Mouse (Mus musculus): ENCODE results near the gene Ror2. TPM values are rescaled to one million over a fixed set of nuclear protein-coding genes. Genes with fewer than 3 reads are reported as not detected.

Ror2 gene
- polyA plus RNA-seq, 1 experiment from 2014 or later = 3.0 TPM

GRCm38 (mm10) chr13:53120906-53121305 lies 165.0 kb downstream of the Ror2 start:
- Histone ChIP-seq H3K9ac (replicated peaks; ENCODE audit: low read depth, low read length) (no peak overlapping the region), H3K27me3 (replicated peaks; ENCODE audit: control insufficient read depth, insufficient read depth, low read length) (no peaks in the 10 kb centered on the region), H3K4me3 (replicated peaks; ENCODE audit: low read length) (0 out of 2 replicates have a peak overlapping the region, but pooled peaks have one; percentile 3), H3K9me3 (ENCODE audit: control insufficient read depth, low read length) (no peaks in the 10 kb centered on the region), H3K4me1 (replicated peaks; ENCODE audit: control insufficient read depth, insufficient read depth, low read length) (peaks cover 16% of the 10 kb centered on the region), H3K4me2 (ENCODE audit: low read length) (peak overlapping the region; percentile 35), H3K36me3 (ENCODE audit: control insufficient read depth, insufficient read depth) (no peaks in the 10 kb centered on the region), H3K27ac (ENCODE audit: low read length) (no peak overlapping the region)
- 11% methylated on average over 11 of the region's 11 CpGs for WGBS
- ATAC-seq = peak; percentile 26; the same call in 1 of the 2 replicates

- H3K4me2 ChIP-seq (ENCODE audit: low read length) = no peak overlapping the region
- peaks cover 16% of the 10 kb centered on the region for H3K4me1 ChIP-seq (replicated peaks; ENCODE audit: control insufficient read depth, insufficient read depth, low read length)
- H3K36me3 ChIP-seq (ENCODE audit: control insufficient read depth, insufficient read depth) = no peaks in the 10 kb centered on the region
- H3K9ac ChIP-seq (replicated peaks; ENCODE audit: low read depth, low read length) = no peak overlapping the region
- 21% methylated on average over 10 of the region's 10 CpGs for WGBS
- H3K4me3 ChIP-seq (replicated peaks; ENCODE audit: low read length) = no peak overlapping the region
- H3K9me3 ChIP-seq (ENCODE audit: control insufficient read depth, low read length) = no peaks in the 10 kb centered on the region
- H3K27me3 ChIP-seq (replicated peaks; ENCODE audit: control insufficient read depth, insufficient read depth, low read length) = no peaks in the 10 kb centered on the region
- peak; percentile 78 for ATAC-seq
- H3K27ac ChIP-seq (ENCODE audit: low read length) = no peak overlapping the region
These were observed 166.1 kb downstream of the Ror2 start for GRCm38 (mm10) chr13:53119586-53120426.

GRCm38 (mm10) chr13:53118398-53118797 lies 167.5 kb downstream of the Ror2 start:
- Histone ChIP-seq H3K4me2 (ENCODE audit: low read length) (no peak overlapping the region), H3K9ac (replicated peaks; ENCODE audit: low read depth, low read length) (no peak overlapping the region), H3K4me3 (replicated peaks; ENCODE audit: low read length) (no peak overlapping the region), H3K27ac (ENCODE audit: low read length) (no peak overlapping the region), H3K9me3 (ENCODE audit: control insufficient read depth, low read length) (no peaks in the 10 kb centered on the region), H3K4me1 (replicated peaks; ENCODE audit: control insufficient read depth, insufficient read depth, low read length) (peaks cover 16% of the 10 kb centered on the region), H3K36me3 (ENCODE audit: control insufficient read depth, insufficient read depth) (no peaks in the 10 kb centered on the region), H3K27me3 (replicated peaks; ENCODE audit: control insufficient read depth, insufficient read depth, low read length) (no peaks in the 10 kb centered on the region)
- 73% methylated on average over 13 of the region's 13 CpGs for WGBS
- ATAC-seq = no peak

- H3K27ac ChIP-seq (ENCODE audit: low read length) = no peak overlapping the region
- 85% methylated on average over 7 of the region's 7 CpGs for WGBS
These were observed 168.0 kb downstream of the Ror2 start for GRCm38 (mm10) chr13:53117921-53118320.

GRCm38 (mm10) chr13:53110249-53110578 lies 175.7 kb downstream of the Ror2 start:
- H3K27me3 ChIP-seq (replicated peaks; ENCODE audit: control insufficient read depth, insufficient read depth, low read length) = no peaks in the 10 kb centered on the region
- no peaks in the 10 kb centered on the region for H3K9me3 ChIP-seq (ENCODE audit: control insufficient read depth, low read length)
- H3K4me3 ChIP-seq (replicated peaks; ENCODE audit: low read length) = no peak overlapping the region
- peak; percentile 27 for ATAC-seq
- peaks cover 3% of the 10 kb centered on the region for H3K4me1 ChIP-seq (replicated peaks; ENCODE audit: control insufficient read depth, insufficient read depth, low read length)
- H3K36me3 ChIP-seq (ENCODE audit: control insufficient read depth, insufficient read depth) = no peaks in the 10 kb centered on the region
- H3K9ac ChIP-seq (replicated peaks; ENCODE audit: low read depth, low read length) = no peak overlapping the region; the same call in 1 of the 2 replicates
- H3K4me2 ChIP-seq (ENCODE audit: low read length) = no peak overlapping the region
- H3K27ac ChIP-seq (ENCODE audit: low read length) = no peak overlapping the region
- 90% methylated on average over 16 of the region's 16 CpGs for WGBS

More at GRCm38 (mm10) chr13:53117921-53118320, 168.0 kb downstream of the Ror2 start:
- Histone ChIP-seq H3K4me2 (ENCODE audit: low read length) (no peak overlapping the region), H3K27me3 (replicated peaks; ENCODE audit: control insufficient read depth, insufficient read depth, low read length) (no peaks in the 10 kb centered on the region), H3K36me3 (ENCODE audit: control insufficient read depth, insufficient read depth) (no peaks in the 10 kb centered on the region), H3K9ac (replicated peaks; ENCODE audit: low read depth, low read length) (no peak overlapping the region), H3K4me3 (replicated peaks; ENCODE audit: low read length) (no peak overlapping the region), H3K9me3 (ENCODE audit: control insufficient read depth, low read length) (no peaks in the 10 kb centered on the region), H3K4me1 (replicated peaks; ENCODE audit: control insufficient read depth, insufficient read depth, low read length) (peaks cover 16% of the 10 kb centered on the region)
- ATAC-seq = no peak

- 21% methylated on average over 17 of the region's 17 CpGs for WGBS
- H3K4me2 ChIP-seq (ENCODE audit: low read length) = peak overlapping the region; percentile 51
- no peak overlapping the region for H3K27ac ChIP-seq (ENCODE audit: low read length)
- no peaks in the 10 kb centered on the region for H3K9me3 ChIP-seq (ENCODE audit: control insufficient read depth, low read length)
- H3K9ac ChIP-seq (replicated peaks; ENCODE audit: low read depth, low read length) = peak overlapping the region; percentile 49
- H3K36me3 ChIP-seq (ENCODE audit: control insufficient read depth, insufficient read depth) = no peaks in the 10 kb centered on the region
- H3K27me3 ChIP-seq (replicated peaks; ENCODE audit: control insufficient read depth, insufficient read depth, low read length) = no peaks in the 10 kb centered on the region
- ATAC-seq = peak; percentile 92
- H3K4me3 ChIP-seq (replicated peaks; ENCODE audit: low read length) = peak overlapping the region; percentile 32
- peaks cover 3% of the 10 kb centered on the region for H3K4me1 ChIP-seq (replicated peaks; ENCODE audit: control insufficient read depth, insufficient read depth, low read length)
These were observed 176.2 kb downstream of the Ror2 start for GRCm38 (mm10) chr13:53109560-53110248.

GRCm38 (mm10) chr13:53106676-53107075 lies 179.2 kb downstream of the Ror2 start:
- ATAC-seq = no peak
- peaks cover 3% of the 10 kb centered on the region for H3K4me1 ChIP-seq (replicated peaks; ENCODE audit: control insufficient read depth, insufficient read depth, low read length)

GRCm38 (mm10) chr13:53099771-53100682 lies 185.9 kb downstream of the Ror2 start:
- H3K4me2 ChIP-seq (ENCODE audit: low read length) = no peak overlapping the region
- H3K4me3 ChIP-seq (replicated peaks; ENCODE audit: low read length) = no peak overlapping the region
- H3K9me3 ChIP-seq (ENCODE audit: control insufficient read depth, low read length) = no peaks in the 10 kb centered on the region
- 15% methylated on average over 17 of the region's 17 CpGs for WGBS
- H3K4me1 ChIP-seq (replicated peaks; ENCODE audit: control insufficient read depth, insufficient read depth, low read length) = peaks cover 6% of the 10 kb centered on the region
- ATAC-seq = peak; percentile 73
- H3K9ac ChIP-seq (replicated peaks; ENCODE audit: low read depth, low read length) = no peak overlapping the region
- H3K36me3 ChIP-seq (ENCODE audit: control insufficient read depth, insufficient read depth) = no peaks in the 10 kb centered on the region
- no peaks in the 10 kb centered on the region for H3K27me3 ChIP-seq (replicated peaks; ENCODE audit: control insufficient read depth, insufficient read depth, low read length)
- H3K27ac ChIP-seq (ENCODE audit: low read length) = peak overlapping the region; percentile 3; the same call in 1 of the 2 replicates

More at GRCm38 (mm10) chr13:53106676-53107075, 179.2 kb downstream of the Ror2 start:
- Histone ChIP-seq H3K36me3 (ENCODE audit: control insufficient read depth, insufficient read depth) (no peaks in the 10 kb centered on the region), H3K9me3 (ENCODE audit: control insufficient read depth, low read length) (no peaks in the 10 kb centered on the region), H3K4me3 (replicated peaks; ENCODE audit: low read length) (no peak overlapping the region), H3K4me2 (ENCODE audit: low read length) (no peak overlapping the region), H3K27ac (ENCODE audit: low read length) (no peak overlapping the region), H3K27me3 (replicated peaks; ENCODE audit: control insufficient read depth, insufficient read depth, low read length) (no peaks in the 10 kb centered on the region), H3K9ac (replicated peaks; ENCODE audit: low read depth, low read length) (no peak overlapping the region)
- WGBS = 92% methylated on average over 13 of the region's 13 CpGs
